Mouse (Mus musculus) frontal cortex, postnatal 14 days (tissue): Measurements from ENCODE around the gene Pik3r4.
"Not testable (repeated sequence)": the region's sequence is repeated elsewhere in the genome, so short reads cannot be mapped to it uniquely, and the experiment has no call there.

Experiments
- DNase-seq, 2 experiments: peaks; one replicate each; pipeline ENCODE4 v3.0.0; 2022; ENCODE audit warnings: low spot score in 2 of 2

The Pik3r4 gene

DNA sequence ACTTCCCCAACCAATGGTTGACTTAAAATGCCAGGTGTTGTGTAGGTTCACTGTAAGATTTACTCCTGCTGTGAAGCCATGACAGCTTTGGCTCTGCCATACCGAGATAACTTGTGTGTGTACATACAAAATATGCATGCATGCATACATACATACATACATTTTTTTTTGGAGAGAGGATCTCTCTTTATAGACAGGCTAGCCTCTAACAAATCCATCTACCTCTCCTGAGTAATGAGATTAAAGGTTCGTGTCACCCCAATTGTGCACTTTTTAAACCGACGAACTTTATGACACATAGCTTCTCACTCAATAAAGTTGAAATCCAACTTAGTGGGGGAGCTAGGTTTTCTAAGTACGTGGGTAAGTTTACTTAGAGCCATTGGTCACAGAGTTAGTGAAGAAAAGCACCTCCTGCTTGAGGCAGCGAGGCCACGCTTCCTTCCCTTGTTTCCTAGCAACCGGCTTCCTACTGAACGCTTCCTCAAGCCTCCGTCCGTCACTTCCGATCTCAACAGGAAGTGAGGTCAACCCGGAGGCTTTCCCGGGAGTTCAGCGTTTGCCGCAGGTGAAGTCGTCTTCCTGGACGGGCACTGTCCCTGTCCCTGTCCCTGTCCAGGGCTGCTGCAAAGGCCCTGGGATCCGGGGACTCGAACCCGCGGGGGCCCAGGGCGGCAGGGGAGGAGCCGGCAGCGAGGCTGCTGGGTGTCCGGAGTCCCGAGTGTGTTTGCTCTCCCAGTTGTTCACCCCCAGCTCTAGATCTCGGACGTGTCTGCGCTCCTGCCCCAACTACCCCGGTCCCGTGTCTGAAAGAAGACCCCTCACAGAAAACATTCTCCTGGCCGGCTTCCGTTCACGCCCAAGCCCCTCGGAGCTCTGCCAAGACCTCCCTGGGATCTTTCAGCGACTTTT lies at the start of gene Pik3r4:
TSS of gene Pik3r4 (plus strand) at position 519 of the 912 bp plus-strand sequence.
- peak; percentile 71 to 76 for DNase-seq

DNA sequence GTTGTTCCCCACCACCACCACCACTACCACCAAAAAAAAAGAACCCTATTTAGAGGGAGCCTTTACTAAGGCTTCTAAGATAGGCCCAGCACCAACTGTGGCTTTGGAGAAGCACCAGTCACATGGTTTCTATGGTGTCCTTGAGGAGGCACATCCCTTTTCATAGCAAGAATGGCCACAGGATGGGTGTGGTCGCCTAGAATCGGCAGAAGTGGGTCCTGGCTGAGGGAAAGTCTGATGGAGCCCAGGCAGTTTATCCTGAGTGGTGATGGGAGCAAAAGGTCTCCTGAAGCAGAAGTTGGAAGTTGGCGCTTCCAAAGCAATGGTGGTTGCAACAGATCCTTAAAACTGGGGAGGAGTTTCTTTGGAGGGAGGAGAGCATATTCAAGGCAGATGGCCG lies 43.9 kb upstream of the Pik3r4 start:
- no peak for DNase-seq

DNA sequence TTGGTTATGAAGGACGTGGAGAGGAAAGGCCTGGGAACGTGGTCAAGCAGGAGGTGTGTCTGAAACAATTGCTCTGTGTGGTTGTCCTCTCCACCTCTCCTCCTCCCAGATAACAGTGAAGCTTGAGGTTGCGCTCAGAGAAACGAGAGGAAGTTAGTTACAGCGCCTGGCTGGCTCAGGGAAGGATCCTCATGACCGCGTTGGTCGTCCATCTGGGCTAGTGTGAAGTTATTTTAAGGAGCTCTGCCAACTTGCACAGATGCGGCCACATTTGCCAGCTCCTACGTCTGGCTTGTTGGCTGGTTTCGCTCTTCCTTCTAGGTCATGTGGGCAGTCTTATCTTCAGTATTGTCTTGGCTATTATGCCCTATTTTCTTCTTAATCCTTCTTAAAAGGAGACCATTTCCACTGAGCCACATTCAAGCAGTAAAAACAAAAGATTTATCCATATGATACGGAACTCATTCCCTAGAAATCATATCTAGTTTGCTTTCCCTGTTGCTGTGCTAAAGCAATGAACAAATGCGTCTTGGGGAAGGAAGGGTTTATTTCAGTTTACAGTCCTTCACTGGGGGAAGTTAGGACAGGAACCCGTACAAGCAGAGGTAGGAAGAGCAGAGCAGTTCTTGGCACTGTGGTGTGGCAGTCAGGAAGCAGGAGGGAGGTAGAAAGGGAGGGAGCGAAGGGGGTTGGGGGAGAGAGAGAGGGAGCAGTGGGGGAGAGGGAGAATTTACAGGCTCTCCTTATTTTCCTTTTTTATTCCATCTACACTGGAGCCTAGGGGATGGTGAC lies 30.6 kb upstream of the Pik3r4 start:
- peak; percentile 25 to 41 for DNase-seq

DNA sequence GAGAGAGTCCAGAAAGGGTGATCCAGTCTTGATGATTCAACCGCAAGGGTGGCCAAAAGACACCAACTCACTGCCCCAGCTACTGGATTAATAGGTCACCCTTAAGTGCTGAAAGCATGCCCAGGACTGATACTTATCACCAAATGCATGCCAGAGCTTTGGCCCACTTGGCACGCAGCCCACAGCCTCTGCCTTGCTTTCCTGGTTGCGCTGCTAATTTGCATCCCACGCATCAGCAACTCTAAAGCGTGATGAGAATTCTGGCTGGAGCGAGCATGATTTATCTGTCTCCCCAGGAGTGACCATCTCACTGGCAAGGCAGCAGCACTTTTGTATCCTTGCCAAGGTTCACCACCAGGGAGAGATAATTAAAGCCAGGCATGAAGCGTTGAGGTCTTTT lies 29.9 kb upstream of the Pik3r4 start:
- DNase-seq = no peak

DNA sequence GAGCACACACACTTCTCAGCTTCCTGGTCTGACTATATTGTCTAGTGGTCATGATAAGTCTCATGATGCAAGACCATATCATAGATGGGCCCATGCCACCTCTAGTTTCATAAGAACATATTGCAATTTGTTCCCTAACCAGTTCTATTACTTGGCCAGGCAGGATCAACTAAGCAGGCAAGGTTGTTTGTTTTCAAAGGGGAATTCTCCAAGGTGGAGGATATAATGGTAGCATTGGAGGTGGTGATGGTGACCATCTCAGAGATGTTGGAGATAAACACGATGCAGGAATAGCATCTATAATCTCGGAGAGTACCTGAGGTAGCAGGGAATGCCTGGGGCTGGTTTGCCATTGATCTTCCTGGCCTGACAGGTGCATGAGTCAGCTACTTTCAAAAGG lies 26.8 kb upstream of the Pik3r4 start:
- DNase-seq = no peak

DNA sequence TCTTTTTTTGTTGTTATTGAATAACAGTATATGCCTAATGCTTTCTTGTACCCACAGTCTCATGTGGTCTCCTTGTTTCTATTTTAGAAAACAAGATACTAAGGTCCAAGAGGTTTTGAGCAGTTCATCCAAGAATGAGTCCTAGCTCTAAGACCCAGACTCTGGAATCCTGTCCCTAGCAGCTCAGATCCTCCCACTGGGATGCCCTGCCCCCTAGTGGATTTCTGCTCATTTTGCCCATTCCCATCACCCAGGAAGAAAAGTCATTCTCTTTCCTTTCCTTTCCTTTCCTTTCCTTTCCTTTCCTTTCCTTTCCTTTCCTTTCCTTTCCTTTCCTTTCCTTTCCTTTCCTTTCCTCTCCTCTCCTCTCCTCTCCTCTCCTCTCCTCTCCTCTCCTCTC lies 25.5 kb upstream of the Pik3r4 start:
- peak; percentile 13 to 56 for DNase-seq

DNA sequence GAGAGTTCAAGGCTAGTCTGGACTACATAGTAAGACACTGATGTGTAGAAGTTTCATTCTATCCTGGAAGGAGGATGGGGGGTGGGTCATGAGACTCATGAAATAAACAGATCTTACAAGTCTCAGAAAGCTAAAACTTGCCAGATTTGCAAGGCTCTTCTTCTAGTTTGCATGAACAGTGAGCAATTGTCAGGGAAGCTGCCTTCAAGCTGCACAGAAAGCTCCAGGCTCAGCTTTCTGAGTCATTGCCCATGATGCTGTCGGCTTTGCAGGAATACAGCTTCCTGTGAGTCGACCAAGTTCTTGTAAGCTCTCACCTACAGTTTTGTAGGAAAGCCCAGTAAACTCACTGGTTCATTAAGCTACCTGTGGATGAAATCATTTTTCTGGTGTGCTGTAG lies 8.8 kb upstream of the Pik3r4 start:
- no peak for DNase-seq

DNA sequence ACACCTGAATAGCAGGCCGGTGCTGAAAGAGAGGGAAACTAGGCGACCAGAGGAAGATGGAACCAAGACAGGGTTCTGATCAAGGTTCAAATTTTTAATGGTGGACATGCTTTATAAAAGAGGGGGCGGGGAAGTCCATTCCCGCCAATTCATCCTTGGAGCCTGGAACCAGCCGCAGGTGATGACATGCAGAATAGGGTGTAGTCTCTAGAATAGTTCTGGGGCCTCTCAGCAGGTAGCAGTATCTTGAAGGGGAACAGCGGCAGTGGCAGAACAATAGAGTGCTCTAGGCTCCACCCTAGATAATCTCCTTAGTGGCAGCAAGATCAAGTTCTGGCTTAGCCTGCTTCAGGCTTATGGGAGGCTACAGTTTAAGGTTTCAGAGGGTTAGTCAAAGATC lies 1.4 kb upstream of the Pik3r4 start:
- DNase-seq = not testable (repeated sequence)

DNA sequence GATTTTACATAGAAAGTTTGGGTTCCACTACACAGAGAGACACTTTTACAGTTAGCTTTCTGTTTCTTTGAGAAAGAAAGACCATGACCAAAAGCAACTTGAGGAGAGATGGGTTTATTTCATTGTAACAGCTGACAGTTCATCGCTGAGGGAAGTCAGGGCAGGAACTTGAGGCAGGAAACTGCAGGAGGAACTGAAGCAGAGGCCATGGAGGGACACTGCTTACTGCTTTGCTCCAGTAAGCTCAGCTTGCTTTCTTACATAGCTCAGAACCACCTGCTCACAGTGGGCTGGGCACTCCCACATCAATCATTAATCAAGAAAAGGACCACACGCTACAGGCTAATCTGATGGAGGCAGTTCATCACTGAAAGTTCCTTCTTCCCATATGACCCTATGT lies 13.4 kb downstream of the Pik3r4 start:
- DNase-seq = no peak

DNA sequence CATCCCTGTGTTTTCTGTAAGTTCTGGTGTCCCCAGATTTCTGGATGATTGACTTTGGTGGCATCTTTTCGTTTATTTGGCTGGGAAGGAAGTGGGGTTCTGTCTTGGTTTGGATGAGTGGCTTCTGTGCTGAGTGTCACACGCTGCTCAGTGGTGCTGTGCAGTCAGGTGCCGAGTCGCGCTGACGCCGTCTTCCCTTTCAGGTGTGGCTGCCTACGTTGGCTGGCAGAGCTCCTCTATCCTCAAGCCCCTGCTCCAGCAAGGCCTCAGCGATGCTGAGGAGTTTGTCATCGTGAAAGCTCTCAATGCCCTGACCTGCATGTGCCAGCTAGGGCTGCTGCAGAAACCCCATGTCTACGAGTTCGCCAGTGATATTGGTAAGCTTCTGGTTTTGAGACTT lies 15.4 kb downstream of the Pik3r4 start:
- DNase-seq = no peak

DNA sequence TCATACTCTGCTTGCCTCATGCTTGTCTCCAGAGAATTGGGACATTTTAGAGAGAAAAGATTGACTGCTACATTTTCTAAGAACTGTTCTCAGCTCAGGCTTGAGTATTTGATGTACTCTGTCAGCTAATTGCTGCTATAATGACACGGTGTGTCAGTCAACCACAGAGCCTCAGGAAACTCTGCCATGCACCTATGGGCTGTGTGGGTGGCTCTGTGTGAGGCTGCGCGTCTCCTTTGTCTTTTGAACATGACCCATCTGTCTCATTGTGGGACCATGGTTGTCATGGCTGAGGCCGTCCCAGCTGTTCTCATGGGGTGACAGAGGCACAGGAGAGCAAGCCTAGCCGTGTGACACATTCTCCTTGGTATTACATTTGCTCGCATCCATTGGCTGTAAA lies 17.1 kb downstream of the Pik3r4 start:
- no peak for DNase-seq

DNA sequence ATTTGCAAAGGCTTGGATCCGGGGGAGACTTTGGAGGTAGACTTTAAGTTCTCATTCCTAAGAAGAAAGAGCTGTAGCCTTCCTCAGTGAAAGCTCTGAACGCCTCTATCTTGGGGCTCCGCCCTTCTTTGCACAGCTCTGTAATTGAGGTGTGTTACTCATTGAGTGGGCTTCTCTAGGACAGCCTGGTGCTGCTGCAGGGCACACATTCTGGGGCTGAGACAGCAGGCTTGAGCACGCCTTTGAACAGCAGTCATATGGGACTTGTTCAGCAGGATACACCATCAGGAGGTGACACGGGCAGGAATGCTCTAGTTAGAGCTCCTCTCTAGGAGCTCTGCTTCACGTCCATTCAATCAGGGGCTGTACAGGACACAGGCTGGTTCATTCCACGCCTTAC lies 22.5 kb downstream of the Pik3r4 start:
- DNase-seq = no peak

DNA sequence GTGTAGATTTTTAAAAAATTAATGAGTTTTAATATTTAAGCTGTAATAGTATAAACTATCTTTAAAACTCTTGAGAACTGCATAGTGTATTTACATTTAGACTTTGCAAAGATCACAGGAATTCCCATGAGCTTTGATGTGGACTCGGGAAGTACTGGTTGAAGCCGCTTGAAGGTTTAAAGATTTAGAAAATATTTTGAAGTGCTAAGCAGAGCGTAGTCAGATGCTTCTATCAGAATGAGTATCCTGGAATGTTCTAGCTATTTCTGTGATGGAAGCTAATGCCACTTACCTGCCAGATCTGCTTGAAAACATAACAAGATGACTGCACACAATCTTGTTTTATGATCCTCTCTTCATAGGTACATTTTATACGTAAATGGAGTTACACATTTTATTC lies 28.1 kb downstream of the Pik3r4 start:
- no peak for DNase-seq

DNA sequence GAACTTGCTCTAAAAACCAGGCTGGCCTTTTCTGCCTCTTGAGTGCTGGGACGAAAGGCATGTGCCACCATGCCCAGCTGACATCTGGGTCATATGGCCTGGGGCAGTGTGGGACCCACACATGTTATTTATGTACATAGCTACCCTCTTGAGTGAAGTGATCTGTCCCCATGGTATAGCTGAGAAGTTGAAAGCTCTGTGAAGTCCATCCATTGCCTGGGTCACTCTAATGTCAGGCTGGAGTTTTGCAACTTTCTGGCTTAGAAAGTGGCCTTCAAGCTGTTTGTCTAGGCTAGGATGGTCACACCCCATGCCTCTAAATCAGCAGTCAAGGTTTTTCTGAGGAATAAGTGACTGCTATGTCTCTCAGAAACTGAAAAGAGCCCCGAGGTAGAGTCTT lies 29.3 kb downstream of the Pik3r4 start:
- no peak for DNase-seq

DNA sequence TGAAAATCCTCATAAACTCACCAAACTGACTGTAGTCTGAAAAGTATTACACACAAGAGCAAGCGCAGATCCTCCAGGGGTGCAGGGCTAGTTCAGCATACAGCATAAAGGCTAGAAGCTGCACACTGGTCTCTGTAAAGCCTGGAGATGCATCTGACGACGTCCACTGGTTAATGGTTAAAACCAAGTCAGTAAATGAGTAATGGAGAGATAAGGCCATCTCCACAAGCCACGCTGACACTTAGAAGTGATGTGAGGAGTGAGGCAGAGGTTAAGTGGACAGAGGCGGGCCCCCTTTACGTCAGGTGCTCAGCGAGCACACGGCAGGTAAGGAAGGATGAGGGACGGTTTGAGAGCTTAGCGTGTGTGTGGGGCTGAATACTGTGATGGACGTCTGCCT lies 33.2 kb downstream of the Pik3r4 start:
- DNase-seq = no peak

DNA sequence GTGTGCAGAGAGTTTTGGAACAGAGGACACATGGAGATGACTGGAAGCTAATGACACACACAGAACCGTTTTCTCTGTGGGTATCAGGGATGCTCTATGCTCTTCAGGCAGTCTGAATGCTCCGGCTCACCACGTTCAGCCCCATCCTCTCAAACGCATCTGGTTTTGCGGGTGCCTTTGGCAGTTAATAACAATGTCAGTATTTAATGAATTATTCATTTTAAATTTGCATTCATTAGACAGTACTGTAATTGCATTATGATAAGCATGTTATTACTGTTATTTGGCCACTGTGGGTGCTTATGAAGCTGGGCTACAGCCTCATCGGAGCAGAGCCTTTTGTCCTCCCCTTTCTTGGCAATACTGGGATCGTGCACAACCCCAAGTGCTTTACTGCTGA lies 38.6 kb downstream of the Pik3r4 start:
- no peak for DNase-seq

DNA sequence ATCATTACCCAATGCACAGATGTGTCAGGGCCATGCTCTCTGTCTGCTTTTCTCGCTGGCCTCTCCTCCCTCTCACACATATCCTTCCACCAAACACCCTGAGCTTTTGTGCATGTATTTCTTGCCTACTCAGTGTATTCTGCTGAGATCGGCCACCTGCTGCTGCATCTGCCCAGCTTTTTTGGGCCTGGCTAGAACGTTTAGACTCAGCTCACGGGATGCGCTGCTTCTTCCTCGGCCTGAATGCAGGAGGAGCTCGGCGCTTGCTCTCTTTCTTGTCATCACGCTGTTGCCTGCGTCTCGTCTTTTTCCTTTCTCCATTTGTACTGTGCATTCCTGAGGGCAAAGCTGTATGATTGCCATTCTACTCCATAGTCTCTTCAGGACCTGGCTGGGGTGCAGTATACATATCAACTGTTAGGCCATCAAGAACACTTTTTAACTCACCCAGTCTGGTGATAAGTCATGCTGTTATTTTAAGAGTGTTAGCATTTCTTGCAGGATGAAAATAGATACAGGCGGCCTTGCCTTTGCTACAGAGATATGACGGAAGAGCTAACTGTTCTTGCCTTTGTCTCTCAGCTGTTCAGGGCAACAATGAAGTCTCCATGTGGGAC lies 41.9 kb downstream of the Pik3r4 start:
- peak; percentile 34 to 42 for DNase-seq

DNA sequence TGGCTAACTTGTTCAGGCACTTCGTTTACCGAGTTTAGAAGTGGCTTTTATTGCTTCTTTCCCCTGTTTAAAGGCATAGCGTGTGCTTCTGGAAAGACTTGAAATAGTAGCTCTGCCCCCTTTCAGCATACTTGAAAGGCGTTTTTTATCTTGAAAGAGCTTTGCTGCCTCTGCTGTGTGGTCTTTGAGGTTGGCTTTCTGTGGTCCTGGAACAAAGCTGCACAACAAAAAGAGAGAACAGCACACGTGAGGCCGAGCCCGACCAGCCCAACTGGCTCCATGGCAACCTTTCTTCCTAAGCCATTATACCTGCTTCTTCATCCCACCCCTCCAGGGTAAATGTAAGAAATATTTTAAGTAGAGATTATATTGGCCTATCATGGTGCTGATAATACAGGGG lies 46.7 kb downstream of the Pik3r4 start:
- no peak for DNase-seq

DNA sequence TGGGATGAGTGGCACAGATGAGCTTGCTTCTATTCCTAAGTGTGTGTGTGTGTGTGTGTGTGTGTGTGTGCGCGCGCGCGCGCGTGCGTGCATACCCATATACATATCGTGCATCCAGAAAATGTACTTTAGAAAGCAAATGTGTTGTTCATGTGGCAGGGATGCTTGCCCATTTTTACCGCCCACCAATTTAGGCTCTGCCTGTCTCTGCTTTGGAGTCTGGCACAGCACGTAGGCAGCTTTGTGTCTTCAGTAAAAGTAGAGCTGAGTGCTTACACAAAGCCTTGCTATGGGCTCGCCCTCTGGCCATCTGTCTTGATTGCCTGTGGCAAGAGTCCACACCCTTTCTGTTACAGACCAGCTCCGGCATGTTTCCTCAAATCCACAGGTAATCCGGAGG lies 49.7 kb downstream of the Pik3r4 start:
- DNase-seq = peak; percentile 59 to 81

DNA sequence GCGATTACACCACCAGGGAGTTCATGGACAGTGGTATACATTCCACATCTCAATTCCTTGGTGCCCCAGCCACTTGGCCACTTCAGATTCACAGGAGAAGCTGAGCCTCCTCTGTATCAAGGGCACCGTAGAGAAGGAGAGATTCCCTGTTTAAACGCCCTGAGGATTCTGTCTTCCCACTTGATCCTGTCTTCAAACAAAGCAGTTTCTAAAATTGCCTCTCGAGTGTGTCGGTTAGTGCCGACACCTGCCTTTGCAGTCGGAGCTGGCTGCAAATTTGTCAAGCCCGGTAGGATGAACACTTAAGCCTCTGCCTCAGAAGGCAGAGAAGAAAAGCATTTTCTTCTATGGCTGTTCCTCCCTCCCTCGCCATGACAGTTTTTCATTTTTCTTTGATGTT lies 50.3 kb downstream of the Pik3r4 start:
- no peak for DNase-seq

DNA sequence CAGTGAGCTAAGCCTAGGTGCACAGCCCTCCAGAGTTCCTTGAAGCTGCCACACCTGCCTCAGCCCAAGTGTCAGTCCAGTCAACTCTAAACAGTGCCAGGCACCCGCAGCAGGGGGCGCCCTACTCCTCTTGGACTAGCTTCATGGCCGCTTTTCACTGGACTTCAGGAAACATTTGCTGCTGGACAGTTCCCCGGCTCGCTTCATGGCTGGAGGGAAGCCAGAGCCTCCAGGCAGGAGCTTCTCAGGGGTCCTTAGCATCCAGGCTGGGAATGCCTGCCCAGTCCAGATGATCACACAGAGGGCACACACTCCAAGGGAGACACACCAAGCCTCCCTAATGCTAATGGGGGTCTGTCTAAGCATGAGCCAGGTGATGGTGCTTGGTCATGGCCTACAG lies 51.1 kb downstream of the Pik3r4 start:
- DNase-seq = peak; percentile 45 to 67

DNA sequence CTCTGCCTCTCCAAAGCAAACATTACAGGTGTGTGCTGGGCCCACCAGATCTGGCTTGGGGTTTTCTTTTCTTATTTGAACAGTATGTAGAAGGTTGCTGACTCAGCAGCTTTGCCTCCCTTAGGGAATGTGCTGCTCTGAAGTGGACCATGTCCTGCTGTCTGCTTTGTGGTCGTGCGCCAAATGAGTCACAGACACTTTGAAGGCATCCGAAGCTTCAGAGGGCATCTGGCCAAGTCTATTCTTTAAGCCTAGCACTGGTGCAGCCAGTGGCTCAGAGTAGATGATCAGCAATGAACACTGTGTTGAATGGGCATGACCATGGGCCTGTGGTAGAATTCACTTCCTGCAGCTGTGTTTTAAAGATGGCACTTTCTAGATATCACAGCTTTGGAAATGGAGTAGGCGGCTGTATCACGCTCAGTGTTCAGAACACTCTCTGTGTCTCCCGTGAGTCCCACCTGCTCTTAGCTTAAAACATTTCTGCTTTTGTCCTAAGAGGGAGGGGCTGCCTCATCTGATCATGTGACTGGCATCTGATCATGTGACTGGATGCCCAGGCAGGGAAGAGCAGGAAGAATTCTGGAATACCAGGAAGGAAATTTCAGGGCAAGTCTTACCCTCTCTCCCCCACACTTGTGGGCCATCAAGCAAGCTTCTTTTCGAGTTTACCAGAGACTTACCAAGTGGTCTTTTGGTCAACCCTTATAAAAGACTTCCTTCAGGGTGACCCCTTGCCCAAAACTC lies 54.2 kb downstream of the Pik3r4 start:
- DNase-seq = no peak
